Mouse (Mus musculus): ENCODE measurements around the gene Ralgapa1. TPM values are rescaled to one million over a fixed set of nuclear protein-coding genes. Genes with fewer than 3 reads are reported as not detected.

The Ralgapa1 gene
- polyA plus RNA-seq, 1 experiment: 4.4 TPM

- H3ac ChIP-seq (ENCODE audit: control insufficient read depth, insufficient read length): peak within 1 kb of the TSS; percentile 91
- H3K79me2 ChIP-seq (ENCODE audit: control insufficient read depth, insufficient read depth): peaks cover 22% of the 10 kb centered on the region
- peak within 1 kb of the TSS; percentile 75 for H3K4me3 ChIP-seq
- TF ChIP-seq E2F4 (IDR thresholded peaks at IDR 0.05; ENCODE audit: insufficient read depth) (no peak), CEBPB (IDR thresholded peaks at IDR 0.05; ENCODE audit: insufficient read depth, poor library complexity, severe bottlenecking) (no peak), MYOG (IDR thresholded peaks at IDR 0.05; ENCODE audit: control insufficient read depth in 1 of 3, insufficient read depth in 1 of 3, insufficient read length in 2 of 3, low read depth in 2 of 3) (no peak), MAX (IDR thresholded peaks at IDR 0.05; ENCODE audit: low read depth) (no peak), SRF (IDR thresholded peaks at IDR 0.05; ENCODE audit: control insufficient read depth, insufficient read length, low read depth) (no peak), TCF12 (IDR thresholded peaks at IDR 0.05; ENCODE audit: insufficient read depth, poor library complexity, severe bottlenecking) (no peak), REST (IDR thresholded peaks at IDR 0.05; ENCODE audit: insufficient read depth, insufficient read length) (no peak), TCF3 (IDR thresholded peaks at IDR 0.05; ENCODE audit: insufficient read length, low read depth) (no peak), MYOD1 (IDR thresholded peaks at IDR 0.05; ENCODE audit: control insufficient read depth in 1 of 3, insufficient read length in 2 of 3, low read depth in 2 of 3) (no peak), USF1 (IDR thresholded peaks at IDR 0.05; ENCODE audit: low read depth) (no peak), POLR2AphosphoS2 (IDR thresholded peaks at IDR 0.05; ENCODE audit: insufficient read length, low read depth) (peak; percentile 60), POLR2A (IDR thresholded peaks at IDR 0.05; ENCODE audit: insufficient read length, low read depth) (peak; percentile 72)
- H3K27me3 ChIP-seq (ENCODE audit: control insufficient read depth, insufficient read depth, insufficient read length): no peaks in the 10 kb centered on the region
- H3K4me2 ChIP-seq (ENCODE audit: low read depth): peak within 1 kb of the TSS; percentile 82
- H3K36me3 ChIP-seq (ENCODE audit: control insufficient read depth, insufficient read depth): peaks cover under 1% of the 10 kb centered on the region
Measured at GRCm38 (mm10) chr12:55836199-55836951, 15.4 kb upstream of the Ralgapa1 start, which contains the start of gene Brms1l. Brms1l (plus strand) TSS chr12:55836324.

GRCm38 (mm10) chr12:55835857-55836198, 14.9 kb upstream of the Ralgapa1 start:
- Histone ChIP-seq H3K79me2 (ENCODE audit: control insufficient read depth, insufficient read depth) (peaks cover 22% of the 10 kb centered on the region), H3K4me3 (peak overlapping the region; percentile 75), H3K36me3 (ENCODE audit: control insufficient read depth, insufficient read depth) (no peaks in the 10 kb centered on the region), H3ac (ENCODE audit: control insufficient read depth, insufficient read length) (peak overlapping the region; percentile 91), H3K4me2 (ENCODE audit: low read depth) (peak overlapping the region; percentile 66), H3K27me3 (ENCODE audit: control insufficient read depth, insufficient read depth, insufficient read length) (no peaks in the 10 kb centered on the region)
- no peak for TF ChIP-seq POLR2AphosphoS2 (IDR thresholded peaks at IDR 0.05; ENCODE audit: insufficient read length, low read depth)
- peak; percentile 53 for TF ChIP-seq E2F4 (IDR thresholded peaks at IDR 0.05; ENCODE audit: insufficient read depth)

GRCm38 (mm10) chr12:55834891-55835290, 13.9 kb upstream of the Ralgapa1 start:
- H3K27me3 ChIP-seq (ENCODE audit: control insufficient read depth, insufficient read depth, insufficient read length): no peaks in the 10 kb centered on the region
- TF ChIP-seq E2F4 (IDR thresholded peaks at IDR 0.05; ENCODE audit: insufficient read depth) (no peak), REST (IDR thresholded peaks at IDR 0.05; ENCODE audit: insufficient read depth, insufficient read length) (no peak), TCF12 (IDR thresholded peaks at IDR 0.05; ENCODE audit: insufficient read depth, poor library complexity, severe bottlenecking) (no peak)
- H3K4me2 ChIP-seq (ENCODE audit: low read depth): no peak overlapping the region
- H3K4me3 ChIP-seq: no peak overlapping the region
- no peaks in the 10 kb centered on the region for H3K36me3 ChIP-seq (ENCODE audit: control insufficient read depth, insufficient read depth)
- peaks cover 22% of the 10 kb centered on the region for H3K79me2 ChIP-seq (ENCODE audit: control insufficient read depth, insufficient read depth)
- no peak overlapping the region for H3ac ChIP-seq (ENCODE audit: control insufficient read depth, insufficient read length)

GRCm38 (mm10) chr12:55833906-55834625, 13.1 kb upstream of the Ralgapa1 start:
- H3K79me2 ChIP-seq (ENCODE audit: control insufficient read depth, insufficient read depth): peaks cover 22% of the 10 kb centered on the region
- no peaks in the 10 kb centered on the region for H3K36me3 ChIP-seq (ENCODE audit: control insufficient read depth, insufficient read depth)
- no peaks in the 10 kb centered on the region for H3K27me3 ChIP-seq (ENCODE audit: control insufficient read depth, insufficient read depth, insufficient read length)
- no peak overlapping the region for H3ac ChIP-seq (ENCODE audit: control insufficient read depth, insufficient read length)
- no peak overlapping the region for H3K4me3 ChIP-seq
- TF ChIP-seq MAX (IDR thresholded peaks at IDR 0.05; ENCODE audit: low read depth) (no peak), CEBPB (IDR thresholded peaks at IDR 0.05; ENCODE audit: insufficient read depth, poor library complexity, severe bottlenecking) (no peak), MYOG (IDR thresholded peaks at IDR 0.05; ENCODE audit: control insufficient read depth in 1 of 3, insufficient read depth in 1 of 3, insufficient read length in 2 of 3, low read depth in 2 of 3) (no peak), POLR2AphosphoS2 (IDR thresholded peaks at IDR 0.05; ENCODE audit: insufficient read length, low read depth) (no peak), MYOD1 (IDR thresholded peaks at IDR 0.05; ENCODE audit: control insufficient read depth in 1 of 3, insufficient read length in 2 of 3, low read depth in 2 of 3) (no peak), TCF3 (IDR thresholded peaks at IDR 0.05; ENCODE audit: insufficient read length, low read depth) (no peak), POLR2A (IDR thresholded peaks at IDR 0.05; ENCODE audit: insufficient read length, low read depth) (no peak), SRF (IDR thresholded peaks at IDR 0.05; ENCODE audit: control insufficient read depth, insufficient read length, low read depth) (no peak), TCF12 (IDR thresholded peaks at IDR 0.05; ENCODE audit: insufficient read depth, poor library complexity, severe bottlenecking) (no peak), REST (IDR thresholded peaks at IDR 0.05; ENCODE audit: insufficient read depth, insufficient read length) (no peak), USF1 (IDR thresholded peaks at IDR 0.05; ENCODE audit: low read depth) (no peak), E2F4 (IDR thresholded peaks at IDR 0.05; ENCODE audit: insufficient read depth) (no peak)
- no peak overlapping the region for H3K4me2 ChIP-seq (ENCODE audit: low read depth)

GRCm38 (mm10) chr12:55832961-55833360, 12.0 kb upstream of the Ralgapa1 start:
- Histone ChIP-seq H3K36me3 (ENCODE audit: control insufficient read depth, insufficient read depth) (no peaks in the 10 kb centered on the region), H3K4me2 (ENCODE audit: low read depth) (no peak overlapping the region), H3K27me3 (ENCODE audit: control insufficient read depth, insufficient read depth, insufficient read length) (no peaks in the 10 kb centered on the region), H3K4me3 (no peak overlapping the region), H3K79me2 (ENCODE audit: control insufficient read depth, insufficient read depth) (peaks cover 13% of the 10 kb centered on the region), H3ac (ENCODE audit: control insufficient read depth, insufficient read length) (no peak overlapping the region)
- no peak for TF ChIP-seq SRF (IDR thresholded peaks at IDR 0.05; ENCODE audit: control insufficient read depth, insufficient read length, low read depth)
- no peak for TF ChIP-seq POLR2AphosphoS2 (IDR thresholded peaks at IDR 0.05; ENCODE audit: insufficient read length, low read depth)
- TF ChIP-seq MYOD1 (IDR thresholded peaks at IDR 0.05; ENCODE audit: control insufficient read depth in 1 of 3, insufficient read length in 2 of 3, low read depth in 2 of 3): no peak
- TF ChIP-seq E2F4 (IDR thresholded peaks at IDR 0.05; ENCODE audit: insufficient read depth): no peak
- TF ChIP-seq MAX (IDR thresholded peaks at IDR 0.05; ENCODE audit: low read depth): no peak
- no peak for TF ChIP-seq POLR2A (IDR thresholded peaks at IDR 0.05; ENCODE audit: insufficient read length, low read depth)
- TF ChIP-seq USF1 (IDR thresholded peaks at IDR 0.05; ENCODE audit: low read depth): no peak
- TF ChIP-seq TCF3 (IDR thresholded peaks at IDR 0.05; ENCODE audit: insufficient read length, low read depth): no peak
- TF ChIP-seq REST (IDR thresholded peaks at IDR 0.05; ENCODE audit: insufficient read depth, insufficient read length): no peak
